Mouse (Mus musculus) CH12.LX (cell line): ENCODE data around the gene Gpr108. TPM values are rescaled to one million over a fixed set of nuclear protein-coding genes. Genes with fewer than 3 reads are reported as not detected.
A peak's percentile ranks its signal among the peaks of the same experiment; 100 is the strongest.

ENCODE experiments used
- DNase-seq: peaks from one replicate; pipeline ENCODE4 v3.0.0-alpha.2; 2013; ENCODE audit errors: extremely low read depth
- H3K27ac ChIP-seq: 2 replicates; pipeline ENCODE4 v1.5.1; 2012; ENCODE audit warnings: low read depth, mild to moderate bottlenecking, control low read depth, moderate library complexity; ENCODE audit not compliant: insufficient read depth
- H3K27me3 ChIP-seq: replicated peaks from 2 replicates; pipeline ENCODE3; 2012; ENCODE audit warnings: inconsistent platforms
- H3K36me3 ChIP-seq, 2 experiments: replicated peaks in 1 of 2; 2 replicates each; pipeline versions ENCODE3 to v1.6.1; 2012; ENCODE audit warnings: inconsistent platforms in 1 of 2, low read length in 1 of 2, mild to moderate bottlenecking in 1 of 2, mixed read lengths in 1 of 2, moderate library complexity in 1 of 2; ENCODE audit not compliant: control insufficient read depth in 1 of 2, insufficient read depth in 1 of 2
- H3K4me1 ChIP-seq, 2 experiments: 2 replicates each; pipeline ENCODE4 v1.6.1; 2012; ENCODE audit warnings: inconsistent platforms in 1 of 2, moderate library complexity in 1 of 2; ENCODE audit not compliant: insufficient read depth in 2 of 2, control insufficient read depth in 1 of 2
- H3K4me2 ChIP-seq: 2 replicates; pipeline ENCODE4 v1.6.1; 2012; ENCODE audit warnings: low read depth, mild to moderate bottlenecking, control low read depth; ENCODE audit not compliant: poor library complexity, insufficient read depth, severe bottlenecking
- H3K4me3 ChIP-seq, 3 experiments: fragments of 150-350 bp in 1 of 3; sonication (generic) in 1 of 3; replicated peaks in 1 of 3; 2 replicates each; pipeline versions ENCODE3 to v1.5.1; 2011 to 2012; ENCODE audit warnings: low read depth in 2 of 3, low read length in 2 of 3, mild to moderate bottlenecking in 2 of 3, moderate library complexity in 2 of 3, control low read depth in 1 of 3, improper control_type of control experiment in 1 of 3, inconsistent platforms in 1 of 3, mixed read lengths in 1 of 3; ENCODE audit not compliant: poor library complexity in 1 of 3
- H3K79me2 ChIP-seq: replicated peaks from 2 replicates; pipeline ENCODE4 v1.6.1; 2012; ENCODE audit warnings: mild to moderate bottlenecking, moderate library complexity; ENCODE audit not compliant: control insufficient read depth, poor library complexity, insufficient read depth, severe bottlenecking; ENCODE audit errors: extremely low read depth
- H3K9ac ChIP-seq: 2 replicates; pipeline ENCODE4 v1.6.1; 2012; ENCODE audit warnings: low read depth, mild to moderate bottlenecking, control low read depth, moderate library complexity; ENCODE audit not compliant: insufficient read depth
- H3K9me3 ChIP-seq: replicated peaks from 2 replicates; pipeline ENCODE3; 2012; ENCODE audit warnings: low read length, inconsistent platforms, mixed read lengths
- BHLHE40 ChIP-seq: IDR thresholded peaks from 2 replicates; pipeline ENCODE4 v1.6.1; 2011; ENCODE audit warnings: mild to moderate bottlenecking, low read depth, low read length, improper control_type of control experiment
- CTCF ChIP-seq, 2 experiments: IDR thresholded peaks in 1 of 2; conservative IDR thresholded peaks in 1 of 2; 2 replicates each; pipeline ENCODE4 v1.5.1; 2011 to 2012; ENCODE audit warnings: low read depth in 2 of 2, low read length in 2 of 2, improper control_type of control experiment in 1 of 2, inconsistent platforms in 1 of 2, mild to moderate bottlenecking in 1 of 2, moderate library complexity in 1 of 2
- ELF1 ChIP-seq: IDR thresholded peaks from 2 replicates; pipeline ENCODE4 v1.6.1; 2014; ENCODE audit warnings: low read depth, mild to moderate bottlenecking, inconsistent platforms, low read length, improper control_type of control experiment
- EP300 ChIP-seq: IDR thresholded peaks from 2 replicates; pipeline ENCODE4 v1.6.1; 2011; ENCODE audit warnings: low read length, improper control_type of control experiment
- ETS1 ChIP-seq: conservative IDR thresholded peaks from 2 replicates; pipeline ENCODE4 v1.6.1; 2012; ENCODE audit warnings: low read depth, mild to moderate bottlenecking, inconsistent platforms, low read length, improper control_type of control experiment, moderate library complexity
- GABPA ChIP-seq: IDR thresholded peaks from 2 replicates; pipeline ENCODE4 v1.6.1; 2012; ENCODE audit warnings: low read depth, low read length, improper control_type of control experiment, inconsistent platforms; ENCODE audit not compliant: insufficient replicate concordance
- IRF4 ChIP-seq: IDR thresholded peaks from 2 replicates; pipeline ENCODE4 v1.6.1; 2014; ENCODE audit warnings: low read depth, mild to moderate bottlenecking, inconsistent platforms, low read length, improper control_type of control experiment
- KAT2A ChIP-seq: IDR thresholded peaks from 2 replicates; pipeline ENCODE4 v1.6.1; 2012; ENCODE audit warnings: low read length, improper control_type of control experiment, inconsistent platforms; ENCODE audit not compliant: insufficient replicate concordance
- MAFK ChIP-seq: IDR thresholded peaks from 2 replicates; pipeline ENCODE4 v1.6.1; 2011; ENCODE audit warnings: low read length, improper control_type of control experiment; ENCODE audit not compliant: insufficient replicate concordance
- MAX ChIP-seq: IDR thresholded peaks from 2 replicates; pipeline ENCODE4 v1.6.1; 2011; ENCODE audit warnings: low read length, improper control_type of control experiment
- MAZ ChIP-seq: IDR thresholded peaks from 2 replicates; pipeline ENCODE4 v1.6.1; 2012; ENCODE audit warnings: low read depth, mild to moderate bottlenecking, inconsistent platforms, low read length, improper control_type of control experiment, moderate library complexity
- MEF2A ChIP-seq: IDR thresholded peaks from 2 replicates; pipeline ENCODE4 v1.6.1; 2014; ENCODE audit warnings: low read depth, mild to moderate bottlenecking, inconsistent platforms, low read length, improper control_type of control experiment, borderline replicate concordance
- NELFE ChIP-seq: IDR thresholded peaks from 2 replicates; pipeline ENCODE4 v1.6.1; 2011; ENCODE audit warnings: low read depth, low read length, improper control_type of control experiment
- NRF1 ChIP-seq: IDR thresholded peaks from 2 replicates; pipeline ENCODE4 v1.6.1; 2014; ENCODE audit warnings: low read depth, mild to moderate bottlenecking, inconsistent platforms, low read length, improper control_type of control experiment, moderate library complexity
- RAD21 ChIP-seq: IDR thresholded peaks from 2 replicates; pipeline ENCODE4 v1.6.1; 2011; ENCODE audit warnings: low read depth, mild to moderate bottlenecking, low read length, improper control_type of control experiment, moderate library complexity
- RCOR1 ChIP-seq: conservative IDR thresholded peaks from 2 replicates; pipeline ENCODE4 v1.6.1; 2012; ENCODE audit warnings: low read depth, mild to moderate bottlenecking, inconsistent platforms, low read length, improper control_type of control experiment
- SMC3 ChIP-seq: IDR thresholded peaks from 2 replicates; pipeline ENCODE4 v1.6.1; 2011; ENCODE audit warnings: low read depth, low read length, improper control_type of control experiment
- TCF12 ChIP-seq: IDR thresholded peaks from 2 replicates; pipeline ENCODE4 v1.6.1; 2014; ENCODE audit warnings: low read depth, mild to moderate bottlenecking, inconsistent platforms, low read length, improper control_type of control experiment
- USF1 ChIP-seq: IDR thresholded peaks from 2 replicates; pipeline ENCODE4 v1.6.1; 2014; ENCODE audit warnings: low read depth, mild to moderate bottlenecking, inconsistent platforms, low read length, improper control_type of control experiment
- USF2 ChIP-seq: conservative IDR thresholded peaks from 2 replicates; pipeline ENCODE4 v1.6.1; 2011; ENCODE audit warnings: low read depth, low read length, improper control_type of control experiment
- ZC3H11A ChIP-seq: IDR thresholded peaks from 2 replicates; pipeline ENCODE4 v1.6.1; 2012; ENCODE audit warnings: low read depth, mild to moderate bottlenecking, inconsistent platforms, low read length, improper control_type of control experiment
- ZKSCAN1 ChIP-seq: IDR thresholded peaks from 2 replicates; pipeline ENCODE4 v1.6.1; 2012; ENCODE audit warnings: low read depth, inconsistent platforms, low read length, improper control_type of control experiment, borderline replicate concordance
- ZNF384 ChIP-seq: IDR thresholded peaks from 2 replicates; pipeline ENCODE4 v1.6.1; 2012; ENCODE audit warnings: low read depth, low read length, improper control_type of control experiment, inconsistent platforms
- dilution Hi-C: fragments of 300-500 bp; cut with MboI; formaldehyde crosslinking; loops from 2 replicates; pipeline ENCODE4 v1.14.3; 2020; ENCODE audit warnings: low sequenced_read_pairs; ENCODE audit not compliant: extremely low pct_unique_long_range_greater_than_20kb, extremely low pct_ligation_motif_present
- in situ Hi-C: fragments of 300-500 bp; cut with MboI; formaldehyde crosslinking; loops from 3 replicates; pipeline ENCODE4 v1.14.3; 2019; ENCODE audit warnings: low sequenced_read_pairs, low pct_ligation_motif_present, low pct_unique_long_range_greater_than_20kb, mixed read lengths
- polyA plus RNA-seq: library from polyadenylated mRNA; unstranded; fragments of >175 nt; gene quantifications from 2 replicates; pipeline ENCODE4 v1.2.1, GENCODE M21; 2012; ENCODE audit warnings: low read depth; ENCODE audit not compliant: insufficient read length
- total RNA-seq, 2 experiments: library from RNA; depleted of rRNA; stranded (reverse); fragments of 300-350 nt in 1 of 2; fragments of >200 nt in 1 of 2; gene quantifications; 2 replicates each; pipeline ENCODE4 v1.2.3; 2012 to 2014

Gpr108 gene
- total and polyA plus RNA-seq, 3 experiments: 20.2 to 32.0 (median 25.0) TPM

GRCm38 (mm10) chr17:57219167-57219883, 28.9 kb downstream of the Gpr108 start:
- Histone ChIP-seq H3K27me3 (peaks cover 12% of the 10 kb centered on the region), H3K36me3 (no peaks in the 10 kb centered on the region), H3K9ac (0 out of 2 replicates have a peak overlapping the region, but pooled peaks have one; percentile 23), H3K4me2 (peak overlapping the region; percentile 93), H3K4me1 (peaks cover 21 to 38% of the 10 kb centered on the region in 2 experiments), H3K9me3 (no peaks in the 10 kb centered on the region), H3K4me3 (peak overlapping the region in 1 of 3 experiments; percentile 8), H3K27ac (peak overlapping the region; percentile 27), H3K79me2 (no peaks in the 10 kb centered on the region)
- in situ Hi-C loops (loop anchor here (5.0 kb wide), 1 partner anchor 118 kb away; no protein-coding TSS in a partner anchor), dilution Hi-C loops (no loop called here)
- peak; percentile 87 for DNase-seq
- TF ChIP-seq ETS1 (no peak; the same call in 1 of the 2 replicates), TCF12 (peak; percentile 13; the same call in 1 of the 2 replicates), BHLHE40 (no peak; the same call in 1 of the 2 replicates), USF2 (no peak), EP300 (no peak), GABPA (no peak), ELF1 (peak; percentile 67), ZKSCAN1 (no peak), NRF1 (no peak; the same call in 1 of the 2 replicates), IRF4 (peak; percentile 59; the same call in 1 of the 2 replicates), USF1 (no peak), MEF2A (peak; percentile 58; the same call in 1 of the 2 replicates), NELFE (no peak), MAZ (no peak), CTCF (conservative IDR thresholded peaks at IDR 0.05 in 1 of 2, IDR thresholded peaks at IDR 0.05 in 1 of 2; ENCODE audit: low read depth in 2 of 2, low read length in 2 of 2) (peak in 1 of 2 experiments; percentile 77; a peak in 3 of 4 replicates), RAD21 (peak; percentile 62), ZNF384 (no peak), RCOR1 (no peak), MAFK (no peak), ZC3H11A (no peak; the same call in 1 of the 2 replicates), SMC3 (peak; percentile 85), MAX (no peak), KAT2A (no peak)
